Mouse (Mus musculus) hindbrain, embryonic 10.5 days (tissue): ENCODE data around the gene Trhr2. TPM values are rescaled to one million over a fixed set of nuclear protein-coding genes. Genes with fewer than 3 reads are reported as not detected.
"Not testable (repeated sequence)": the region's sequence is repeated elsewhere in the genome, so short reads cannot be mapped to it uniquely, and the experiment has no call there.

Experiments
- DNase-seq: peaks from one replicate; pipeline ENCODE4 v3.0.0-alpha.2; 2017; ENCODE audit warnings: low spot score
- H3K27ac ChIP-seq: fragments of 300-500 bp; sonication (generic); 2 replicates; pipeline ENCODE4 v1.5.1; 2016; ENCODE audit warnings: mild to moderate bottlenecking, moderate library complexity
- H3K27me3 ChIP-seq: fragments of 300-500 bp; sonication (generic); 2 replicates; pipeline ENCODE4 v1.6.1; 2016; ENCODE audit warnings: mild to moderate bottlenecking; ENCODE audit not compliant: poor library complexity, insufficient read depth, severe bottlenecking
- H3K36me3 ChIP-seq: fragments of 300-500 bp; sonication (generic); 2 replicates; pipeline ENCODE4 v1.6.1; 2016; ENCODE audit warnings: mild to moderate bottlenecking, moderate library complexity
- H3K4me1 ChIP-seq: fragments of 300-500 bp; sonication (generic); replicated peaks from 2 replicates; pipeline ENCODE4 v1.6.1; 2016; ENCODE audit warnings: mild to moderate bottlenecking
- H3K4me3 ChIP-seq: fragments of 300-500 bp; sonication (generic); 2 replicates; pipeline ENCODE4 v1.5.1; 2016; ENCODE audit warnings: mild to moderate bottlenecking, moderate library complexity
- H3K9me3 ChIP-seq: fragments of 300-500 bp; sonication (generic); 2 replicates; pipeline ENCODE4 v1.6.1; 2016; ENCODE audit warnings: mild to moderate bottlenecking, moderate library complexity
- WGBS: fragments of 180-500 bp; shearing (Covaris S2); methylation state at CpG from one replicate; pipeline ENCODE4 v1.1.7; 2016; 5-methylcytosine and 5-hydroxymethylcytosine counted together
- polyA plus RNA-seq: library from polyadenylated mRNA; unstranded; fragments of >200 nt; fragmentation: Nextera tagmentation; extraction: Ambion mirVana; gene quantifications from 2 replicates; pipeline ENCODE4 v1.2.1, GENCODE M21; 2016

The Trhr2 gene
- polyA plus RNA-seq, 1 experiment from 2014 or later, result not detected

GRCm38 (mm10) chr8:122323951-122324402 is 36.6 kb downstream of the Trhr2 start:
- not testable (repeated sequence) for H3K4me3 ChIP-seq, DNase-seq, H3K9me3 ChIP-seq, H3K36me3 ChIP-seq
- WGBS, result 9% methylated on average over 13 of the region's 13 CpGs
- peaks cover 49% of the 10 kb centered on the region for H3K27me3 ChIP-seq
- H3K27ac ChIP-seq, result peak overlapping the region; percentile 63
- peaks cover 88% of the 10 kb centered on the region for H3K4me1 ChIP-seq

- Histone ChIP-seq H3K27ac (peak overlapping the region; percentile 73), H3K27me3 (peaks cover 54% of the 10 kb centered on the region), H3K4me1 (peaks cover 88% of the 10 kb centered on the region), H3K4me3 (no peak overlapping the region), H3K9me3 (no peaks in the 10 kb centered on the region), H3K36me3 (no peaks in the 10 kb centered on the region)
- WGBS, result 64% methylated on average over 11 of the region's 11 CpGs
- no peak for DNase-seq
These were observed 37.8 kb downstream of the Trhr2 start for GRCm38 (mm10) chr8:122322792-122323191.

GRCm38 (mm10) chr8:122322126-122322525 is 38.4 kb downstream of the Trhr2 start:
- H3K27me3 ChIP-seq, result peaks cover 49% of the 10 kb centered on the region
- H3K9me3 ChIP-seq, result no peaks in the 10 kb centered on the region
- no peak overlapping the region for H3K4me3 ChIP-seq
- no peaks in the 10 kb centered on the region for H3K36me3 ChIP-seq
- 87% methylated on average over 7 of the region's 7 CpGs for WGBS
- H3K27ac ChIP-seq, result peak overlapping the region; percentile 73
- no peak for DNase-seq
- peaks cover 91% of the 10 kb centered on the region for H3K4me1 ChIP-seq

- Histone ChIP-seq H3K9me3 (no peaks in the 10 kb centered on the region), H3K36me3 (no peaks in the 10 kb centered on the region), H3K27ac (peak overlapping the region; percentile 54), H3K27me3 (peaks cover 44% of the 10 kb centered on the region), H3K4me1 (peaks cover 98% of the 10 kb centered on the region), H3K4me3 (no peak overlapping the region)
- no peak for DNase-seq
- 66% methylated on average over 10 of the region's 10 CpGs for WGBS
These were observed 39.1 kb downstream of the Trhr2 start for GRCm38 (mm10) chr8:122321455-122321921.

- H3K9me3 ChIP-seq, result no peaks in the 10 kb centered on the region
- H3K36me3 ChIP-seq, result no peaks in the 10 kb centered on the region
- H3K4me3 ChIP-seq, result no peak overlapping the region
- WGBS, result 14% methylated on average over 3 of the region's 3 CpGs
- peaks cover 95% of the 10 kb centered on the region for H3K4me1 ChIP-seq
- H3K27me3 ChIP-seq, result peaks cover 34% of the 10 kb centered on the region
- peak overlapping the region; percentile 54; the same call in 1 of the 2 replicates for H3K27ac ChIP-seq
- DNase-seq, result no peak
These were observed 40.0 kb downstream of the Trhr2 start for GRCm38 (mm10) chr8:122320541-122320940.

- peaks cover 95% of the 10 kb centered on the region for H3K4me1 ChIP-seq
- no peak overlapping the region for H3K4me3 ChIP-seq
- DNase-seq, result no peak
- peak overlapping the region; percentile 13 for H3K27ac ChIP-seq
- 77% methylated on average over 7 of the region's 7 CpGs for WGBS
- no peaks in the 10 kb centered on the region for H3K9me3 ChIP-seq
- H3K27me3 ChIP-seq, result peaks cover 26% of the 10 kb centered on the region
- H3K36me3 ChIP-seq, result no peaks in the 10 kb centered on the region
These were observed 40.9 kb downstream of the Trhr2 start for GRCm38 (mm10) chr8:122319708-122320075.

GRCm38 (mm10) chr8:122319045-122319707 is 41.4 kb downstream of the Trhr2 start:
- no peaks in the 10 kb centered on the region for H3K9me3 ChIP-seq
- peaks cover 26% of the 10 kb centered on the region for H3K27me3 ChIP-seq
- peak overlapping the region; percentile 13 for H3K27ac ChIP-seq
- no peak overlapping the region for H3K4me3 ChIP-seq
- H3K4me1 ChIP-seq, result peaks cover 95% of the 10 kb centered on the region
- no peaks in the 10 kb centered on the region for H3K36me3 ChIP-seq
- no peak for DNase-seq
- 72% methylated on average over 11 of the region's 11 CpGs for WGBS

- Histone ChIP-seq H3K27ac (peak overlapping the region; percentile 13; the same call in 1 of the 2 replicates), H3K36me3 (no peaks in the 10 kb centered on the region), H3K9me3 (no peaks in the 10 kb centered on the region), H3K4me3 (no peak overlapping the region), H3K27me3 (peaks cover 21% of the 10 kb centered on the region; the same call in 1 of the 2 replicates), H3K4me1 (peaks cover 95% of the 10 kb centered on the region)
- no peak for DNase-seq
- WGBS, result 57% methylated on average over 8 of the region's 8 CpGs
These were observed 42.5 kb downstream of the Trhr2 start for GRCm38 (mm10) chr8:122317918-122318475.

- no peak overlapping the region for H3K4me3 ChIP-seq
- no peak overlapping the region for H3K27ac ChIP-seq
- H3K9me3 ChIP-seq, result no peaks in the 10 kb centered on the region
- 51% methylated on average over 2 of the region's 2 CpGs for WGBS
- H3K27me3 ChIP-seq, result peaks cover 11% of the 10 kb centered on the region; the same call in 1 of the 2 replicates
- no peaks in the 10 kb centered on the region for H3K36me3 ChIP-seq
- DNase-seq, result no peak
- peaks cover 95% of the 10 kb centered on the region for H3K4me1 ChIP-seq
These were observed 44.1 kb downstream of the Trhr2 start for GRCm38 (mm10) chr8:122316402-122316801.

- Histone ChIP-seq H3K4me3 (no peak overlapping the region), H3K27ac (peak overlapping the region; percentile 50), H3K4me1 (peaks cover 91% of the 10 kb centered on the region), H3K36me3 (no peaks in the 10 kb centered on the region), H3K27me3 (peaks cover 9% of the 10 kb centered on the region; the same call in 1 of the 2 replicates), H3K9me3 (no peaks in the 10 kb centered on the region)
- DNase-seq, result no peak
- 67% methylated on average over 13 of the region's 13 CpGs for WGBS
These were observed 45.5 kb downstream of the Trhr2 start for GRCm38 (mm10) chr8:122314899-122315496.

- peaks cover 88% of the 10 kb centered on the region for H3K4me1 ChIP-seq
These were observed 47.2 kb downstream of the Trhr2 start for GRCm38 (mm10) chr8:122313310-122313709.

GRCm38 (mm10) chr8:122312553-122312952 is 48.0 kb downstream of the Trhr2 start:
- H3K36me3 ChIP-seq, result peaks cover 11% of the 10 kb centered on the region; the same call in 1 of the 2 replicates
- no peaks in the 10 kb centered on the region for H3K27me3 ChIP-seq
- H3K9me3 ChIP-seq, result no peaks in the 10 kb centered on the region
- peaks cover 84% of the 10 kb centered on the region for H3K4me1 ChIP-seq
- no peak overlapping the region for H3K4me3 ChIP-seq
- no peak for DNase-seq
- peak overlapping the region; percentile 42; the same call in 1 of the 2 replicates for H3K27ac ChIP-seq
- 73% methylated on average over 2 of the region's 2 CpGs for WGBS

More at GRCm38 (mm10) chr8:122313310-122313709, 47.2 kb downstream of the Trhr2 start:
- H3K36me3 ChIP-seq, result peaks cover 6% of the 10 kb centered on the region; the same call in 1 of the 2 replicates
- WGBS, result 74% methylated on average over 12 of the region's 12 CpGs
- H3K4me3 ChIP-seq, result no peak overlapping the region
- H3K9me3 ChIP-seq, result no peaks in the 10 kb centered on the region
- DNase-seq, result no peak
- H3K27ac ChIP-seq, result peak overlapping the region; percentile 64; the same call in 1 of the 2 replicates
- H3K27me3 ChIP-seq, result no peaks in the 10 kb centered on the region

GRCm38 (mm10) chr8:122311115-122311514 is 49.4 kb downstream of the Trhr2 start:
- Histone ChIP-seq H3K4me3 (no peak overlapping the region), H3K36me3 (peaks cover 19% of the 10 kb centered on the region; the same call in 1 of the 2 replicates), H3K27ac (peak overlapping the region; percentile 50), H3K9me3 (no peaks in the 10 kb centered on the region), H3K27me3 (no peaks in the 10 kb centered on the region), H3K4me1 (peaks cover 80% of the 10 kb centered on the region)
- 84% methylated on average over 2 of the region's 2 CpGs for WGBS
- no peak for DNase-seq
